Mouse (Mus musculus) limb, embryonic 13.5 days (tissue): ENCODE measurements around the gene Pou2f1. TPM values are rescaled to one million over a fixed set of nuclear protein-coding genes. Genes with fewer than 3 reads are reported as not detected.
A peak's percentile ranks its signal among the peaks of the same experiment; 100 is the strongest.

ENCODE experiments used
- ATAC-seq: fragments of 200-750 bp; cut with Nextera tagmentation; 2 replicates; pipeline ENCODE4 v1.8.0; 2017; ENCODE audit warnings: low read depth, moderate number of reproducible peaks, moderate TSS enrichment; ENCODE audit not compliant: low FRiP score
- H3K27ac ChIP-seq: fragments of 300-500 bp; sonication (generic); 2 replicates; pipeline ENCODE4 v1.5.1; 2015; ENCODE audit warnings: inconsistent platforms, mild to moderate bottlenecking, moderate library complexity
- H3K27me3 ChIP-seq: fragments of 300-500 bp; sonication (generic); 2 replicates; pipeline ENCODE4 v1.6.1; 2015; ENCODE audit warnings: mild to moderate bottlenecking, inconsistent platforms
- H3K36me3 ChIP-seq: fragments of 300-500 bp; sonication (generic); 2 replicates; pipeline ENCODE4 v1.6.1; 2015; ENCODE audit warnings: inconsistent platforms, mild to moderate bottlenecking, moderate library complexity
- H3K4me1 ChIP-seq: fragments of 300-500 bp; sonication (generic); 2 replicates; pipeline ENCODE4 v1.6.1; 2015; ENCODE audit warnings: inconsistent platforms
- H3K4me2 ChIP-seq: fragments of 300-500 bp; sonication (generic); replicated peaks from 2 replicates; pipeline ENCODE4 v1.6.1; 2015; ENCODE audit warnings: inconsistent platforms, mild to moderate bottlenecking, moderate library complexity
- H3K4me3 ChIP-seq: fragments of 300-500 bp; sonication (generic); 2 replicates; pipeline ENCODE4 v1.5.1; 2015; ENCODE audit warnings: moderate library complexity, mild to moderate bottlenecking, inconsistent platforms
- H3K9ac ChIP-seq: fragments of 300-500 bp; sonication (generic); 2 replicates; pipeline ENCODE4 v1.6.1; 2015; ENCODE audit warnings: mild to moderate bottlenecking, inconsistent platforms
- H3K9me3 ChIP-seq: fragments of 300-500 bp; sonication (generic); 2 replicates; pipeline ENCODE4 v1.6.1; 2016; ENCODE audit warnings: inconsistent platforms
- WGBS: fragments of 180-500 bp; shearing (Covaris S2); methylation state at CpG from one replicate; pipeline ENCODE4 v1.1.7; 2015; 5-methylcytosine and 5-hydroxymethylcytosine counted together
- polyA plus RNA-seq: library from polyadenylated mRNA; unstranded; fragments of >200 nt; fragmentation: Nextera tagmentation; extraction: Ambion mirVana; gene quantifications from 2 replicates; pipeline ENCODE4 v1.2.1, GENCODE M21; 2015

The Pou2f1 gene
- polyA plus RNA-seq, 1 experiment from 2014 or later: 15.3 TPM

DNA sequence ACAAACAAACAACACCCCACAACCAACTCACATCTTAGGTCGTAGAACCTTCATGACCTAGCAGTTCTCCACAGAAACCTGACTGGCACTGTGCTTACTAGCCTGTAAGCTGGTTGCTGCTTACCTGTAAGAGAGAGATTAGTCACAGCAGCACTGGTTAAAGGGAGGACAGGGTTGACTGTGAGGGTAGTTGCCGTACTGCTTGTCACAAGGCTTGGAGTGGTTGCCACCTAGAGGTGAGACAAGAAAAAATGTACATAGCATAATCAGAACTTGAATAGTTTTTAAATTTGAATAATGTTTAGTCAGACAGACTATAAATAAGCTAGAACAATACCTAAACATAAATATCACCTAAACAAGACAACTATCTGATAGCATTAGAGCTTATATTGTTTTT is 110.8 kb downstream of the Pou2f1 start:
- Histone ChIP-seq H3K27me3 (no peaks in the 10 kb centered on the region), H3K9me3 (no peaks in the 10 kb centered on the region), H3K36me3 (peaks cover 63% of the 10 kb centered on the region), H3K4me2 (no peak overlapping the region), H3K9ac (no peak overlapping the region), H3K27ac (no peak overlapping the region), H3K4me3 (no peak overlapping the region), H3K4me1 (no peaks in the 10 kb centered on the region)
- no peak for ATAC-seq
- WGBS: 84% methylated on average over 2 of the region's 2 CpGs

DNA sequence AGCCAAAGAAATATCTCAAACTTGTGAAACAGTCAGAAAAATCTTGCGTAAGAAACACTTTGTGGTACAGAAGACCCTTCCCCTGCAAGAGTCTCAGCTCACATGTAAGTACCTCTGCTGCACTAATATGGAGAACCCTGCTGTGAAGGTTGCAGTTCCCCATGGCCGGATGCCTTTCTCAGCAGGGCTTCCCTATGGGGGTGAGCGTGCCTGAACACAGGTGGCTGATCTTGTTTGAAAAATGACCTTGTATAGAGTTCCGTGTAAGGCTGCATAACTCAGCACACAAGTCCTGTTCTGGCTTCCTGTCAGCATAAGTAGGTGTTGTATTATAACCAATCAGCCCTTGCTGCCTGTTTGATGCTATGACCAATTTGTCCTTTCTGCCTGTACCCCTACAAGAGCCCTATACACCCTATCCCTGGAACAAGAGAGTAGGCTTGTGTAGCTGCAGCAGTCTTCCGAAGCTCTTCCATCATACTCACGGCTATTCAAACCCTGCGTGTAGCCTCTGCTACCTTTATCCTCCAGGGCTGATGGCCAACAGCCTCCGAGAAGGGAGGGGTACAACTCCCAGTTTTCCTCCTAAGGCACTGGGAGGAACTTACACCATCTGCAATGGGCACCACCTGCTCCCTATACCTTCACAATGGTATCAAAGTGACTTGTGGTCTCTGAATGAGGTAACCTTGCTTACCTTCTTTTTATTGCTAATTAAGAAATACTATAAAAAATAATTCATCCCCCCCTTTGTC is 120.2 kb downstream of the Pou2f1 start:
- Histone ChIP-seq H3K36me3 (peaks cover 39% of the 10 kb centered on the region), H3K27me3 (no peaks in the 10 kb centered on the region), H3K4me2 (no peak overlapping the region), H3K9me3 (no peaks in the 10 kb centered on the region), H3K4me1 (peaks cover 6% of the 10 kb centered on the region; the same call in 1 of the 2 replicates), H3K27ac (no peak overlapping the region), H3K4me3 (no peak overlapping the region), H3K9ac (no peak overlapping the region)
- ATAC-seq: peak; percentile 40; the same call in 1 of the 2 replicates
- WGBS: 34% methylated on average over 8 of the region's 8 CpGs

DNA sequence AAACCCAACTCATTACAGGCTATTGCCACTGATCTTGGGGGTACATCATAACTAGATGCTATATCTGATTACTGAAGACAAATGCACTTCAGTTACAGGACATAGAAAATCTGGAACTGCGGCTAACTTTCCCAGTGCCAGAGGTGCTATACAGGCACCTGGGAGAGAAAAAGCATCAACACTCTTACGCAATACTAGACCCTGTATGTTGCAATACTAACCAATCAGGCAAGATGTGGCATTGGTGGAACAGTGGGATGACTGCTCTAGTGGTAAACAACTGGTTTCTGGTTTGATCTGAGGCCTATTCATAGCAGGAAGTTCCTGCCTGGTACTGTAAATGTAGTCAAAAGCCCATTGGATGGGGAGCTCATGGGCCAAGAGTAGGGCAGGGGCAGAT is 123.7 kb downstream of the Pou2f1 start:
- Histone ChIP-seq H3K27me3 (no peaks in the 10 kb centered on the region), H3K27ac (no peak overlapping the region), H3K36me3 (peaks cover 43% of the 10 kb centered on the region), H3K4me3 (no peak overlapping the region), H3K9me3 (no peaks in the 10 kb centered on the region), H3K4me2 (no peak overlapping the region), H3K4me1 (peaks cover 6% of the 10 kb centered on the region; the same call in 1 of the 2 replicates), H3K9ac (no peak overlapping the region)
- no peak for ATAC-seq
- 94% methylated on average over 2 of the region's 2 CpGs for WGBS

DNA sequence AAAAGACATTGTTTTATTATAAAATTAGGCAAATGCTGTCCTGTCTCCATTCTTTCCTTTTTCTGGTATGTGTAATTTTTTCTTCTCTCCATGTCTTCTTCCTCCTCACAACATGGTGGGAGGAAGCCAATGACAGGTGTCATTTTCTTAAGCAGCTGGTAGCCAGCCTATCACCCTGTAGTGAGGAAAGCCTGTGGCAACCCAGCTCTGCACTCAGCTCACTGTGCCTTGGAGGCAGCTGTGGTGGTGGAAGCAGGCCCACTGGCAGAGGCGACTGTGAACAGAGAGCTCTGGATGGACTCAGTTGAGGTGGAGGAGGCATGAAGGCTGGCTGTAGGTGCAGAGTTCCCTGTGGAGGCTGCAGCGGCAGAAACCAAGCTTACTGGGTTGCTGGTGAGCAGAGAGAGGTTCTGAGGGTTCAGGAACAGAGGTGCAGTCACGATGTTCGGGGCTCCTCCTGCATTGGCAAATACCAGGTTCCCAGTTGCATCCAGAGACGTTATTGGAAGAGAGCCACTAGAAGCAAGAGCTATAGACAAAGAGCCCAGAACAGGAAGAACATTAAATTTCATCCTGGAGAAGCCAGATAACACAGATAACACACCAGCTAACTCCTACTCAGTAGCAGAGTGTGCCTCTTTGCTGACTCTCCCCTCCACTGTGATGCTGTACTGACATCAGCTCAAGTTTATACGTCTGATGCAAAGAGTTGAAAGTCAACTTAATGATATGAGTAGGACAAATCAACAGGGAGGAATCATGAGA is 126.8 kb downstream of the Pou2f1 start:
- no peaks in the 10 kb centered on the region for H3K4me1 ChIP-seq
- H3K4me2 ChIP-seq: no peak overlapping the region
- 89% methylated on average over 6 of the region's 6 CpGs for WGBS
- H3K9me3 ChIP-seq: no peaks in the 10 kb centered on the region
- ATAC-seq: no peak
- no peak overlapping the region for H3K4me3 ChIP-seq
- H3K27me3 ChIP-seq: no peaks in the 10 kb centered on the region
- H3K27ac ChIP-seq: no peak overlapping the region
- peaks cover 38% of the 10 kb centered on the region for H3K36me3 ChIP-seq
- H3K9ac ChIP-seq: no peak overlapping the region

DNA sequence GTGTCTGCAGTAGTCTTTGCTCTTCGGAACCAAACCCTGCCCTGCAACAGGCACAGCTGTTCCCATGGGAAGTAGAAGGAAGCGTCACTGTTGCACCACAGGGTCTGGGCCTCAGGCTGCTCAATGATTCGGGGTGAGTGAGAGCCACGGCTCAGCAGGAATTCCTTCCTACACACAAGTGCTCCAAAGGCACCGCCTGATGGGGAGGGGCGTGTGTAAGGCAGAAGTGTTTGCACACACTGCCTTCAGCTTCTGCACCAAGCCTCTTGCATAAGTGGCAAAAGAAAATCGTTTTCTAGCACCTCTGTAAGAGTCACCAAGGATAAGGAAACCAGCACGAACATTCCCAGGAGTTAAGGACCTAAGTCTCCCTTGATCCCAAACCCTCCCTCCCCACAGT is 127.8 kb downstream of the Pou2f1 start:
- ATAC-seq: no peak
- H3K36me3 ChIP-seq: peaks cover 34% of the 10 kb centered on the region
- no peak overlapping the region for H3K4me3 ChIP-seq
- H3K4me1 ChIP-seq: no peaks in the 10 kb centered on the region
- no peak overlapping the region for H3K4me2 ChIP-seq
- no peaks in the 10 kb centered on the region for H3K27me3 ChIP-seq
- H3K27ac ChIP-seq: no peak overlapping the region
- 41% methylated on average over 8 of the region's 8 CpGs for WGBS
- H3K9me3 ChIP-seq: no peaks in the 10 kb centered on the region
- no peak overlapping the region for H3K9ac ChIP-seq

DNA sequence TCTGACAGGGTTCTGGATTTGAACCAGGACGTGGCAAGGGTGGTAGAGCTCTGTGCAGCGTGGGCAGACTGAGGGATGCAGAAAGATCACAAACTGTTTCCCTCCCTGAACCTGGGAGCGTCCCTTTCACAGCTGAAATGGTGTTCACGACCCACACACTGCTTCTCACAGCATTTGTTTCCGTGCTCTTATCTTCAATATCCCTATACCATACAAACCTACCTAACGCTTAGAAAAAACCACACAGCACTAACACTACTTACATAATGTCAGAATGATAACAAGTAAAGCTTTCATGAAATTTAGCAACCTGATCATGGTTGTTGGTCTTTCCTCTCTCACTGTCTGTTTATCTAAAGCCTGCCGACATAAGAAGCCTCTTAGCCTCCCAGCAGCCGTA is 133.8 kb downstream of the Pou2f1 start:
- Histone ChIP-seq H3K27me3 (no peaks in the 10 kb centered on the region), H3K27ac (no peak overlapping the region), H3K9ac (no peak overlapping the region), H3K4me1 (peaks cover 21% of the 10 kb centered on the region), H3K9me3 (no peaks in the 10 kb centered on the region), H3K4me2 (no peak overlapping the region), H3K4me3 (no peak overlapping the region), H3K36me3 (peaks cover 12% of the 10 kb centered on the region; the same call in 1 of the 2 replicates)
- 88% methylated on average over 8 of the region's 8 CpGs for WGBS
- ATAC-seq: no peak

DNA sequence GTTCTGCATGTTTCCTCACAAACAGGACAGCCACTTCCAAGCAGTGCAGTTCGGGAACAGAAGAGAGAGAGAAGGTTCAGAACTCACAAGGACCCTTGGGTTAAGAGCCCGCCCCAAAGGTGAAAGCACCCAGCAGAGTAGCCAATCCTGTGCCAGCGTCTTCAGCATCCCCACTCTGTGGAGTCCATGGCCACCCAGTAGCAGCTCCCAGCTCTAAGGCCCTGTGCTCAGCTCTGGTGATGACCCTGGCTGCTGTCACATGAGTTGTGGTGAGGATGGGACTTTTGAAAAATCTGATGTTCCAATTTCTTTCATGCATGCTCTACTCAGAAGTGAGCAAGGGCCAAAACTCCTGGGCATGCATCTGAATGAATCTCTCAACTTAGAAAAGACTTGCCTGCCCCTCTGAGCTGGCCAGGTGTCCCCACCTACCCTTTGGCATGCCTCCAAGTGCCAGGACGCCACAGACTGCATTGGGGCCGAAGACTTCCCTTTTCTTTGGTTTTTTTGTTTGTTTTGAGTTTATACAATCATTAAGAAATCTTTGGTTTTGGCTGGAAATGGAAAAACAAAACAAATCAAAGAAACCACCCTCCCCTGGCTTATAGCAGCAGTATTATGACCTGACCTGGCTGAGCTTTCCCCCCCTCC is 135.7 kb downstream of the Pou2f1 start:
- Histone ChIP-seq H3K36me3 (peaks cover 11% of the 10 kb centered on the region; the same call in 1 of the 2 replicates), H3K27ac (no peak overlapping the region), H3K9me3 (no peaks in the 10 kb centered on the region), H3K9ac (no peak overlapping the region), H3K27me3 (no peaks in the 10 kb centered on the region), H3K4me1 (peaks cover 21% of the 10 kb centered on the region), H3K4me2 (no peak overlapping the region), H3K4me3 (no peak overlapping the region)
- ATAC-seq: no peak; the same call in 1 of the 2 replicates
- 73% methylated on average over 5 of the region's 5 CpGs for WGBS

DNA sequence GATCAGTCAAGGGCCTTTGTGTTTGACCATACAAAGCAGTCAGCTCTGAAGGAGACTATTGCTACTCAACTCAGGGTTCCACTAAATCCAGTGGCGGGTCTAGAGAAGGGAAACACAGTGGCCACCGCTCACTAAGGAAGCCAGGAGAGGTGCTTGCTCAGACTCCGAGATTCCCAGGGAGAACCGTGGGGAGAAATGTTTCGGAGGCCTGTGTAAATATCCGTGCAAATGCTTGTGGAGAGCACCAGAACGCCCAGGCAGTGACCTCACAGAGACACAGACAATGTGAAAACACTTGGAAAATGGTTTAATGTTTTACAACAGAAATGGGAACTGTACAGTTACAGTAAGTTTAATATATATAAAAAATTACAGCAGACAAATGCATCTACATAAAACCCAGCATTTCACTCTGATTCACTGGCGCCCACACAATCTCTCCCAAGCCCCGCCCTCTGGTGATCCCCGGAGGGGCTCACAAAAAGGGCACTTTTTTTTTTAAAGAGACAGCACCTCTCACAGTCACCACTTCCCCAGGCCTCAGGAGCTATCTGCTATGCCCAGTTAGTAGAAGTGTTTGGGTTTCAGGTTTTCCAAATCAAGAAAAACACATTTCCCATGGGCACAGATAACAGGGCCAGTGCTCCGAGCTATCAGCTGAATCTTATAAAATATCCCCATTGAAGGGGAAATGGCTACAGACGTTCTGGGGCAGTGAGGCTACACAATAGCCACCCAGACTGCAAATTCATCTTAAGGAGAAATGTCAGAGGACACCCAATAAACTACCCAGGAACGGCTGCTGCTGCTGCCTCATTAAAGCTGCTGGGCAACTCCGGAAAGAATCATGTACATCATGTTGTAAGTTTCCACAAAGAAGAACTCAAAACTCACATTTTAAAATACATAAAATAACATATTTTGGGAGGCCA is 137.3 kb downstream of the Pou2f1 start:
- 40% methylated on average over 14 of the region's 14 CpGs for WGBS
- Histone ChIP-seq H3K36me3 (peaks cover 9% of the 10 kb centered on the region; the same call in 1 of the 2 replicates), H3K27me3 (no peaks in the 10 kb centered on the region), H3K27ac (no peak overlapping the region), H3K4me2 (no peak overlapping the region), H3K9ac (no peak overlapping the region), H3K9me3 (no peaks in the 10 kb centered on the region), H3K4me3 (no peak overlapping the region), H3K4me1 (peaks cover 23% of the 10 kb centered on the region)
- peak; percentile 44; the same call in 1 of the 2 replicates for ATAC-seq

DNA sequence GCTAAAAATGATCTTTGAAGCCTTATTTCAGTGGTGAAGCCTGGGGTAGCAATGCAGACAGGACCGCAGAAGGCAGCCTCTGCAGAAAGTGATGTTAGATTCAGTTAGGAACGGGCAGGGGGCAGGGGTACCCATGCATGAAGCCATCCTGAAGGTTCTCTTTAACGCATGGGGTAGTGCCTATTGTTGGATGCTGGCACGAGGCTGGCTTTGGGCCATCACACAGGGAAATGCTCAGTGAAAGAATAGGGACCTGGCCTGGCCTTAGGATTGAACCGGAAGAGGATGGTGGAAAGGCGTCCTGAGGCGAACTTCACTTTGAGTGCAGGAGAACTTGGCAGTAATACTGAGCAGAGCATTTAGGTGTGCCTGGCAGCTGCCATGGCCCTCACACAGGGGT is 140.4 kb downstream of the Pou2f1 start:
- H3K4me2 ChIP-seq: no peak overlapping the region
- no peak overlapping the region for H3K9ac ChIP-seq
- no peak overlapping the region for H3K27ac ChIP-seq
- ATAC-seq: no peak
- H3K4me3 ChIP-seq: no peak overlapping the region
- H3K27me3 ChIP-seq: no peaks in the 10 kb centered on the region
- peaks cover 23% of the 10 kb centered on the region for H3K4me1 ChIP-seq
- no peaks in the 10 kb centered on the region for H3K9me3 ChIP-seq
- 80% methylated on average over 7 of the region's 7 CpGs for WGBS
- no peaks in the 10 kb centered on the region for H3K36me3 ChIP-seq

DNA sequence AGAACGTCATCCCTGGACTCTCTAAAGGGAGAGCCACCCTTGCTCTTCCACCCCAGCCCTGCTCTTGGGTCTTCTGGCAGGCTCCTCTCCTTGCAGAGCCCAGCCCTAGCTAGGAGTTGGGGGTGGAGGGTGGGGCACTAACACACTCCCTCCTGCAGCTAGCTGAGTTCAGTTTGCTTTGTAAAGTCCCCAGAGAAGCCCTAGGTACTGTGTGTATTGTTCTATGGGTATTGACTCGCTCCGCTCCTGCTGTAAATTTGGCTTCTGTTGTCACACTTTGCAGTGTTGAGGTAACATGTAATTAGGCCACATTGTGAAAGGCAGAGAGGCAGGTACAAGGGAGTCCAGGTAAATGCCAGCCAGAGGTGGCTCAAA is 141.3 kb downstream of the Pou2f1 start:
- H3K9me3 ChIP-seq: no peaks in the 10 kb centered on the region
- H3K36me3 ChIP-seq: no peaks in the 10 kb centered on the region
- H3K27me3 ChIP-seq: no peaks in the 10 kb centered on the region
- ATAC-seq: no peak
- WGBS: 74% methylated on average over 3 of the region's 3 CpGs
- no peak overlapping the region for H3K4me3 ChIP-seq
- H3K4me2 ChIP-seq: no peak overlapping the region
- no peak overlapping the region for H3K9ac ChIP-seq
- no peak overlapping the region for H3K27ac ChIP-seq
- H3K4me1 ChIP-seq: peaks cover 17% of the 10 kb centered on the region

DNA sequence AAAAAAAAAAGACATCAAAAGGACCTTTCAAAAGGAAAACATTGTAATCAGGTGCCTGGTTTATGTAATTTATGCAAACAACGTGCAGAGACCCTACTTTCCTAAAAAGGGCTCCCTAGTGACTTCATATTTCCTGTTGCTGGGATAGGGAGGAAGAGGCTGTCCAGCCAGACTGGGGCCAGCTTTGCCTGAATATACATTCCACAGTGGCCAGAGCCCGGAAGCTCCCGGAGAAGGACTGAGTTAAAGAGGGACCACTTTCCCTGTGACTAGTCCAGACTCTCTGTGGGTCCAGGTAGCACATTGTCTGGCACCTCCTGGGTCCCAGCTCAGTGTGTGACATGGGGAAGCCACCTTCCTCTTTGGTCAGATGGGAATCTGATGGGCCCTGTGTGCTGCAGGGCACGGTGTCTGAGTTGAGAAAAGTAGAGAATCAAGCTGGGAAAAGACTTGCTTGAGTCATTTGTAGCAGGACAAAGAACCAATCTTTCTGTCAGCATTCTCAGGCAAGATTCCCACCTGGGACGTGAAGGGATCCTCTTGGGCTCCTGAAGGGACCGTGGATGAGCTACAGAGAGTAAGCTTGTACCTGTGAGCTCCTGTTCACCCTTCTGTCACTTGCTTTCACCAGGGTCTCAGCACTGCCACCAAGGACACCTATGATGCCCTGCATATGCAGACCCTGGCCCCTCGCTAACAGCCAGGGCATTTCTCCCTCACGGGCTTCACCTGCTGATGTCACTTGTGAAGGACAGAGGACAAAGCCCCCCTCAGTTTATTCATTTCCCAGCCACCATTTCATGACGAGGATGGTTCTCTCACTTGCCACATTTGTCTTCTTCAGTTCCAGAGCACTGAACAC is 141.9 kb downstream of the Pou2f1 start:
- H3K4me2 ChIP-seq: no peak overlapping the region
- H3K4me1 ChIP-seq: peaks cover 15% of the 10 kb centered on the region
- no peak overlapping the region for H3K9ac ChIP-seq
- no peak for ATAC-seq
- 70% methylated on average over 9 of the region's 9 CpGs for WGBS
- H3K27me3 ChIP-seq: no peaks in the 10 kb centered on the region
- no peak overlapping the region for H3K27ac ChIP-seq
- no peaks in the 10 kb centered on the region for H3K36me3 ChIP-seq
- no peaks in the 10 kb centered on the region for H3K9me3 ChIP-seq
- H3K4me3 ChIP-seq: no peak overlapping the region
